Mouse (Mus musculus) MEL (cell line): ENCODE data around the gene Irs2.

Experiments
- CHD1 ChIP-seq: IDR thresholded peaks from 2 replicates; pipeline ENCODE4 v1.6.1; 2012; ENCODE audit warnings: low read depth, mild to moderate bottlenecking, inconsistent platforms, low read length, improper control_type of control experiment
- CTCF ChIP-seq, 3 experiments: IDR thresholded peaks in 2 of 3; conservative IDR thresholded peaks in 1 of 3; 2 replicates each; pipeline ENCODE4 v1.5.1; 2011 to 2012; ENCODE audit warnings: low read length in 3 of 3, low read depth in 2 of 3, mild to moderate bottlenecking in 2 of 3, improper control_type of control experiment in 1 of 3, inconsistent platforms in 1 of 3, mixed read lengths in 1 of 3, moderate library complexity in 1 of 3; ENCODE audit not compliant: control insufficient read depth in 1 of 3, insufficient read depth in 1 of 3, poor library complexity in 1 of 3, severe bottlenecking in 1 of 3
- ELF1 ChIP-seq: IDR thresholded peaks from 2 replicates; pipeline ENCODE4 v1.6.1; 2014; ENCODE audit warnings: low read depth, mild to moderate bottlenecking, inconsistent platforms, low read length, improper control_type of control experiment, moderate library complexity
- EP300 ChIP-seq, 2 experiments: IDR thresholded peaks; 2 replicates each; pipeline ENCODE4 v1.6.1; 2011; ENCODE audit warnings: improper control_type of control experiment in 2 of 2, low read length in 2 of 2, low read depth in 1 of 2, mild to moderate bottlenecking in 1 of 2
- JUND ChIP-seq: IDR thresholded peaks from 2 replicates; pipeline ENCODE4 v1.6.1; 2011; ENCODE audit warnings: low read depth, mild to moderate bottlenecking, improper control_type of control experiment, low read length
- MAZ ChIP-seq: IDR thresholded peaks from 2 replicates; pipeline ENCODE4 v1.6.1; 2012; ENCODE audit warnings: low read depth, mild to moderate bottlenecking, inconsistent platforms, low read length, improper control_type of control experiment
- MEF2A ChIP-seq: IDR thresholded peaks from 2 replicates; pipeline ENCODE4 v1.6.1; 2014; ENCODE audit warnings: low read depth, mild to moderate bottlenecking, inconsistent platforms, low read length, improper control_type of control experiment; ENCODE audit not compliant: poor library complexity, insufficient replicate concordance, severe bottlenecking; ENCODE audit errors: extremely low read depth
- POLR2A ChIP-seq, 2 experiments: IDR thresholded peaks; 2 replicates each; pipeline ENCODE4 v1.6.1; 2011 to 2012; ENCODE audit warnings: low read length in 2 of 2, mild to moderate bottlenecking in 2 of 2, control low read depth in 1 of 2, improper control_type of control experiment in 1 of 2, low read depth in 1 of 2, moderate library complexity in 1 of 2; ENCODE audit not compliant: control insufficient read depth in 1 of 2, insufficient read depth in 1 of 2, poor library complexity in 1 of 2
- RCOR1 ChIP-seq: IDR thresholded peaks from 2 replicates; pipeline ENCODE4 v1.6.1; 2012; ENCODE audit warnings: low read depth, mild to moderate bottlenecking, inconsistent platforms, low read length, improper control_type of control experiment
- TAL1 ChIP-seq: IDR thresholded peaks from 2 replicates; pipeline ENCODE4 v1.6.1; 2012; ENCODE audit warnings: mild to moderate bottlenecking, inconsistent platforms, low read length, moderate library complexity, mixed read lengths
- TBP ChIP-seq: IDR thresholded peaks from 2 replicates; pipeline ENCODE4 v1.8.0; 2011; ENCODE audit warnings: low read depth, low read length, improper control_type of control experiment
- USF1 ChIP-seq: IDR thresholded peaks from 2 replicates; pipeline ENCODE4 v1.6.1; 2014; ENCODE audit warnings: low read depth, mild to moderate bottlenecking, inconsistent platforms, low read length, improper control_type of control experiment, moderate library complexity
- ZNF384 ChIP-seq: IDR thresholded peaks from 2 replicates; pipeline ENCODE4 v1.6.1; 2012; ENCODE audit warnings: low read depth, mild to moderate bottlenecking, inconsistent platforms, low read length, improper control_type of control experiment

- TF ChIP-seq EP300 (IDR thresholded peaks at IDR 0.05; ENCODE audit: low read depth in 1 of 2, low read length in 2 of 2) = peak in 1 of 2 experiments; percentile 31; a peak in 1 of 4 replicates
- TF ChIP-seq ZNF384 = no peak
- TF ChIP-seq MEF2A = no peak
- TF ChIP-seq CTCF (IDR thresholded peaks at IDR 0.05 in 2 of 3, conservative IDR thresholded peaks at IDR 0.05 in 1 of 3; ENCODE audit: control insufficient read depth in 1 of 3, insufficient read depth in 1 of 3, low read depth in 2 of 3, low read length in 3 of 3, poor library complexity in 1 of 3, severe bottlenecking in 1 of 3) = no peak
- TF ChIP-seq USF1 = peak; percentile 98
- peak; percentile 44; the same call in 1 of the 2 replicates for TF ChIP-seq TBP
- no peak for TF ChIP-seq JUND
- TF ChIP-seq RCOR1 = peak; percentile 31; the same call in 1 of the 2 replicates
- peak in 1 of 2 experiments; percentile 43; a peak in 1 of 4 replicates for TF ChIP-seq POLR2A (IDR thresholded peaks at IDR 0.05; ENCODE audit: control insufficient read depth in 1 of 2, insufficient read depth in 1 of 2, low read depth in 1 of 2, low read length in 2 of 2, poor library complexity in 1 of 2)
- no peak for TF ChIP-seq CHD1
- TF ChIP-seq TAL1 = no peak
- peak; percentile 30; the same call in 1 of the 2 replicates for TF ChIP-seq ELF1
- 0 out of 2 replicates have a peak, but pooled peaks have one; percentile 56 for TF ChIP-seq MAZ
These were observed 7.2 kb downstream of the Irs2 start for GRCm38 (mm10) chr8:11001062-11001549.
